Mouse (Mus musculus) megakaryocyte, adult 5-6 weeks (primary cell): ENCODE measurements around the gene Tmem74b. TPM values are rescaled to one million over a fixed set of nuclear protein-coding genes. Genes with fewer than 3 reads are reported as not detected.

Source experiments
- ATAC-seq: 2 replicates; pipeline ENCODE4 v1.8.0; 2016; ENCODE audit warnings: mild to moderate bottlenecking, inconsistent platforms; ENCODE audit not compliant: poor library complexity, severe bottlenecking
- total RNA-seq, 2 experiments: library from RNA; stranded (forward) in 1 of 2; stranded (reverse) in 1 of 2; fragments of 153-499, 151-499 nt in 1 of 2; fragments of 221-1000, 200-1000 nt in 1 of 2; gene quantifications; 2 replicates each; pipeline versions ENCODE4 v1.2.3 to v1.2.4; 2015 to 2017

The Tmem74b gene
- total RNA-seq, 2 experiments from 2014 or later, result not detected

- ATAC-seq, result peak; percentile 92
Measured at GRCm38 (mm10) chr2:151740741-151741526, 39.1 kb downstream of the Tmem74b start.

GRCm38 (mm10) chr2:151742084-151742483 lies 40.3 kb downstream of the Tmem74b start:
- ATAC-seq, result no peak

- ATAC-seq, result no peak
Measured at GRCm38 (mm10) chr2:151742850-151743679, 41.3 kb downstream of the Tmem74b start.

GRCm38 (mm10) chr2:151743845-151744244 lies 42.0 kb downstream of the Tmem74b start, which contains the start of gene Psmf1:
Gene Psmf1, minus strand, starts transcription at chr2:151744186.
- no peak for ATAC-seq

DNA sequence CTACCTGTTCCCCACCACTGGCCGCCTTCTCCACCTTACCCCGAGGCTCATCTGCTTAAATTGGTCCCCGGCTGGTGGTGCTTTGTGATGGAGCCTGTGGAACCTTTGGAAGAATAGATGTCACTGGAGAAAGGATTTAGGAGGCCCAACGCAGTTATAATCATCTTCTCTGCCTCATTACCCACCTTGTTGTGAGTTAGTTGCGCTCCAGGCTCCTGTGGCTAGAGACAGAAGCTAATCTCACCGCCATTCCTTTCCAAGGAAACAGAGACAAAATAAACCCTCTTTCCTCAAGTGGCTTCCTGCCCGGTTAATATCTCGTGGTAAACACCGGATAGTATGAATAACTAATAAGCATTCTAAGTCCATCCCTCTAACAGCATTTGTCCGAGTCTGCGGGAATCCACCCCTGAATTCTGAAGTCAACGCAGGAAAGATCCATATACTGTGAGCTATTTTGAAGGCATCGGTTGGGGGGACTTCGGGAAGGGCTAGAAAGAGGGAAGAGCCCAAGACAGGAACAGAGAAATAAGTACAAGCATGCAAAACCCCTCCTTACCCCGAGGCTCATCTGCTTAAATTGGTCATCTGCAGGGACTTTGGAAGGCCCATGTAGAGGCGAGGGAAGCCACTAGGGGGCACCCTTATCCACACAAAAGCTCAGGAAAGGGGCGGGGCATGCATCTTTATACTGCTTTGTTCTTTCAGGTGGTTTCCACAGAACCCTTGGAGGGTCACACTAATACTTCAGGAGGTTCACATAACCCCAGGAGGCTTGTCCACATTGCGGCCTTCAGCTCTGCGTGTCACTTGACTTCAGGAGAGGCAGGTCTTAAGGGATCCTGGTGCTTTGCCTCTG lies 46.3 kb downstream of the Tmem74b start:
- peak; percentile 86 for ATAC-seq

DNA sequence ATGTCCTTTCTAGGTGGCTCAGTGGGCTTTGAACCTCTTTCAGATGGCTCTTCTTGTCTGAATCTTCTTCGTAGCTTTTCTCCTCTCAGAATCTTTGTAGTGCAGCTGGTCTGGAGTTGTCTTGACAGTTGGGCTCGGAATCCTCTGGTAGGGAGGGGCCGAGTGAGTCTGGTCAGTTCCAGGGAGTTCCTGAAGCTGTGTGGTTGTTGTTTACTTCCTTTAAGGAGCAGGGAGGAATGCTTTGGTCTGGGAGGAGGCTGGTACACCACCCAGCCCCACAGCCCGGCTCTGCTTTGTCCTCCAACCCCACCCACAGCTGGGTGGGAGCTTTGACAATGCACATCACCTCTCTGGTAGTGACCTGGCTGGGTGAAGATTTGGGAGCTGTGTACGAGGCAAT lies 49.5 kb downstream of the Tmem74b start:
- no peak for ATAC-seq

DNA sequence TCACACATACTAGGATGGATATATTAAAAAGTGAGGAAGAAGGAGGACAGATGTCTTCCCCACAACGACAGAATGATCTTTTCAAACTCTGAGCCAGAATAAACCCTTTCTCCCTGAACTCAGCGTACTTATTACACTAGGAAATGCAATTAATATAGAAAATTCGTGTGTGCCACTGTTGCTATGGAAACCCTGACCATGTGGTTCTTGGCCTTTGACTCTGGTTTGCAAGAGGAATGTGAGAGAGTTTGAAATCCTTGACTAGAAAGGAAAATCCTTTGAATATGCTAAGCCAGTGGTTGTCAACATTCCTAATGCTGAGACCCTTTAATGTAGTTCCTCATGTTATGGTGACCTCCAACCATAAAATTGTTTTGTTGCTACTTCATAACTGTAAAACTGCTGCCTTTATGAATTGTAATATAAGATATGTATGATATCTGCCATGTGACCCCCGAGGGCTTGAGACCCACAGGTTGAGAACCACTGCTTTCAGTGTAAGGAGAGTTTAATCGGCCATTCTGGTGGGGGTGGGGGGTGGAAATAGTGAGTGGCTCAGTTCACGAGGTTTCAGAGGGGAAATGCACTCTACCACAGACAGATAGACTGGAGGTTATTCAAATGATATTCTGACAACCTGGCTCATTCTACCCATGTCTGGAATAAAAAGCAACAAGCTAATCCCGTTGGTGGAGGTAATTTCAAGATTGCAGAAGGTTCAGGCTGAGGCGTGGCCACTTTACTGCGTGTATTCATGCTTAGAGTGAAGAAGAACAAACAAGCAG lies 54.7 kb downstream of the Tmem74b start:
- ATAC-seq, result no peak

GRCm38 (mm10) chr2:151757451-151757850 lies 55.6 kb downstream of the Tmem74b start:
- ATAC-seq, result no peak

DNA sequence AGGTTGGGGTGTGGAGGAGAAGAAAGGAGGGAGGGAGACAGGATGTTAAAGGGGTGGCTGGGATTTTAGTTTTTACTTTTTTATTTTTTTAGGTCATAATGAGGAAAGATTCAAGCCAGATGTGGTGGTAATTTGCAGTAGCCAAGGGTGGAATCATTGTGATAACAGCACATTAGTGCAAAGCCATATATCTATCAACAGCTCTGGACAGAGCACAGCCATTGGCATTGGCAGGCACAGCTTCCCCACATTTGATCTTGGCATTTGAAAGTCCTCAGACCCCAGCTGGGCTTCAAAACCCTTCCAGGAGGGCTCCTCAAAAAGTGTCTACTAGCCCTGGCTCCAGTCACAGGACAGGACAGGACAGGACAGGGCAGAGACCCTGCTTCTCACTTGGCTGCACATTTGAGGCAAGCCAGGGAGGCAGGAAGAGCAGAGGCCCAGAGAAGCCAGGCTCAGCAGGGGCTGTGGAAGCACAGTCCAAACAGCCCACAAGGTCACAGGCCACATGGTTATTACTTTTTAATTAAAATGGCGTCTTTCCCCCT lies 57.1 kb downstream of the Tmem74b start:
- ATAC-seq, result no peak

Other genes with a start within 250 kb of the Tmem74b start
- gene 4921509C19Rik, start 225.9 kb upstream of the Tmem74b start, total RNA-seq (2015), result not detected in 2 replicates
- gene 4921509C19Rik, start 225.9 kb upstream of the Tmem74b start, total RNA-seq (2017), result 0.15 TPM in 1 of 2 replicates, not detected in the other
- 25.0 and 26.9 TPM in 2 replicates for gene Nsfl1c, start 207.8 kb upstream of the Tmem74b start, total RNA-seq (2015)
- 61.6 and 70.7 TPM in 2 replicates for gene Nsfl1c, start 207.8 kb upstream of the Tmem74b start, total RNA-seq (2017)
- 102 and 103 TPM in 2 replicates for gene Fkbp1a, start 159.5 kb upstream of the Tmem74b start, total RNA-seq (2015)
- gene Fkbp1a, start 159.5 kb upstream of the Tmem74b start, total RNA-seq (2017), result 20.9 and 23.9 TPM in 2 replicates
- gene Sdcbp2, start 129.4 kb upstream of the Tmem74b start, total RNA-seq (2015), result 0.82 TPM in 1 of 2 replicates, not detected in the other
- not detected in 2 replicates for gene Sdcbp2, start 129.4 kb upstream of the Tmem74b start, total RNA-seq (2017)
- not detected in 2 replicates for gene Snph, start 69.4 kb upstream of the Tmem74b start, total RNA-seq (2015)
- not detected in 2 replicates for gene Snph, start 69.4 kb upstream of the Tmem74b start, total RNA-seq (2017)
- not detected in 2 replicates for gene Rad21l, start 33.5 kb upstream of the Tmem74b start, total RNA-seq (2015)
- gene Rad21l, start 33.5 kb upstream of the Tmem74b start, total RNA-seq (2017), result not detected in 2 replicates
- 18.0 and 19.0 TPM in 2 replicates for gene Psmf1, start 42.2 kb downstream of the Tmem74b start, total RNA-seq (2015)
- gene Psmf1, start 42.2 kb downstream of the Tmem74b start, total RNA-seq (2017), result 10.1 and 10.8 TPM in 2 replicates
- gene Rspo4, start 140.9 kb downstream of the Tmem74b start, total RNA-seq (2015), result not detected in 2 replicates
- not detected in 2 replicates for gene Rspo4, start 140.9 kb downstream of the Tmem74b start, total RNA-seq (2017)
- gene Angpt4, start 209.2 kb downstream of the Tmem74b start, total RNA-seq (2015), result not detected in 2 replicates
- gene Angpt4, start 209.2 kb downstream of the Tmem74b start, total RNA-seq (2017), result 0.26 TPM in 1 of 2 replicates, not detected in the other